Mouse (Mus musculus) cerebellum, adult 2 months (tissue): ENCODE results near the gene Olfr1189.
"Not testable (repeated sequence)": the region's sequence is repeated elsewhere in the genome, so short reads cannot be mapped to it uniquely, and the experiment has no call there.

Experiments used
- CTCF ChIP-seq: fragments of 200-500 bp; IDR thresholded peaks from 2 replicates; pipeline ENCODE4 v1.5.1; 2011; ENCODE audit warnings: low read depth, mild to moderate bottlenecking, control low read depth, low read length, moderate library complexity, borderline replicate concordance; ENCODE audit not compliant: insufficient read depth
- POLR2A ChIP-seq: fragments of 200-500 bp; IDR thresholded peaks from 2 replicates; pipeline ENCODE4 v1.6.1; 2011; ENCODE audit warnings: low read length, control low read depth, borderline replicate concordance; ENCODE audit not compliant: insufficient read depth

GRCm38 (mm10) chr2:88640242-88640641 lies 54.0 kb downstream of the Olfr1189 start, which contains the start of gene Olfr1191-ps1:
- TF ChIP-seq CTCF, POLR2A: not testable (repeated sequence)
